Mouse (Mus musculus) neural tube, embryonic 15.5 days (tissue): Measurements from ENCODE around the gene Mycbp. TPM values are rescaled to one million over a fixed set of nuclear protein-coding genes. Genes with fewer than 3 reads are reported as not detected.
"Not testable (repeated sequence)": the region's sequence is repeated elsewhere in the genome, so short reads cannot be mapped to it uniquely, and the experiment has no call there.

Experiments used
- ATAC-seq: fragments of 200-750 bp; cut with Nextera tagmentation; 2 replicates; pipeline ENCODE4 v1.8.0; 2017; ENCODE audit warnings: mild to moderate bottlenecking, moderate TSS enrichment, moderate library complexity; ENCODE audit not compliant: low FRiP score
- H3K27ac ChIP-seq: fragments of 300-500 bp; sonication (generic); replicated peaks from 2 replicates; pipeline ENCODE4 v1.5.1; 2015; ENCODE audit warnings: mild to moderate bottlenecking, inconsistent platforms
- H3K27me3 ChIP-seq: fragments of 300-500 bp; sonication (generic); replicated peaks from 2 replicates; pipeline ENCODE4 v1.6.1; 2015; ENCODE audit warnings: inconsistent platforms
- H3K36me3 ChIP-seq: fragments of 300-500 bp; sonication (generic); 2 replicates; pipeline ENCODE4 v1.6.1; 2015; ENCODE audit warnings: inconsistent platforms
- H3K4me1 ChIP-seq: fragments of 300-500 bp; sonication (generic); 2 replicates; pipeline ENCODE4 v1.6.1; 2015; ENCODE audit warnings: inconsistent platforms
- H3K4me2 ChIP-seq: fragments of 300-500 bp; sonication (generic); 2 replicates; pipeline ENCODE4 v1.6.1; 2015; ENCODE audit warnings: inconsistent platforms, mild to moderate bottlenecking, moderate library complexity
- H3K4me3 ChIP-seq: fragments of 300-500 bp; sonication (generic); replicated peaks from 2 replicates; pipeline ENCODE4 v1.5.1; 2015; ENCODE audit warnings: mild to moderate bottlenecking, inconsistent platforms
- H3K9ac ChIP-seq: fragments of 300-500 bp; sonication (generic); replicated peaks from 2 replicates; pipeline ENCODE4 v1.6.1; 2015; ENCODE audit warnings: mild to moderate bottlenecking, inconsistent platforms
- H3K9me3 ChIP-seq: fragments of 300-500 bp; sonication (generic); replicated peaks from 2 replicates; pipeline ENCODE4 v1.6.1; 2016; ENCODE audit warnings: inconsistent platforms
- WGBS: fragments of 180-500 bp; shearing (Covaris S2); methylation state at CpG from one replicate; pipeline ENCODE4 v1.1.7; 2015; ENCODE audit warnings: mixed read lengths; 5-methylcytosine and 5-hydroxymethylcytosine counted together
- polyA plus RNA-seq: library from polyadenylated mRNA; unstranded; fragments of >200 nt; fragmentation: Nextera tagmentation; extraction: Ambion mirVana; gene quantifications from 2 replicates; pipeline ENCODE4 v1.2.1, GENCODE M21; 2015

Mycbp gene
- polyA plus RNA-seq, 1 experiment from 2014 or later: 37.6 TPM

- no peak overlapping the region for H3K4me2 ChIP-seq
- no peak overlapping the region for H3K27ac ChIP-seq
- H3K9ac ChIP-seq: no peak overlapping the region
- no peaks in the 10 kb centered on the region for H3K27me3 ChIP-seq
- no peak overlapping the region for H3K4me3 ChIP-seq
- H3K9me3 ChIP-seq: no peaks in the 10 kb centered on the region
- 68% methylated on average over 2 of the region's 2 CpGs for WGBS
- peaks cover 25% of the 10 kb centered on the region for H3K4me1 ChIP-seq
- ATAC-seq: no peak
- H3K36me3 ChIP-seq: peaks cover 30% of the 10 kb centered on the region
These were observed 7.8 kb downstream of the Mycbp start for GRCm38 (mm10) chr4:123912431-123912830.

- no peaks in the 10 kb centered on the region for H3K9me3 ChIP-seq
- H3K27me3 ChIP-seq: no peaks in the 10 kb centered on the region
- ATAC-seq: peak; percentile 100
- H3K4me3 ChIP-seq: peak within 1 kb of the TSS; percentile 99
- H3K36me3 ChIP-seq: peaks cover 28% of the 10 kb centered on the region
- 1% methylated on average over 49 of the region's 49 CpGs for WGBS
- peaks cover 38% of the 10 kb centered on the region for H3K4me1 ChIP-seq
- peak within 1 kb of the TSS; percentile 96 for H3K9ac ChIP-seq
- H3K27ac ChIP-seq: peak within 1 kb of the TSS; percentile 82
- peak within 1 kb of the TSS; percentile 80 for H3K4me2 ChIP-seq
These were observed 12.3 kb downstream of the Mycbp start, which contains the start of gene Rragc for GRCm38 (mm10) chr4:123916748-123917547. Rragc (plus strand) TSS chr4:123917446.

- Histone ChIP-seq H3K4me1 (peaks cover 37% of the 10 kb centered on the region), H3K27me3 (no peaks in the 10 kb centered on the region), H3K4me3 (peak within 1 kb of the TSS; percentile 99), H3K9me3 (no peaks in the 10 kb centered on the region), H3K4me2 (peak within 1 kb of the TSS; percentile 80), H3K36me3 (peaks cover 26% of the 10 kb centered on the region), H3K27ac (peak within 1 kb of the TSS; percentile 82), H3K9ac (peak within 1 kb of the TSS; percentile 96)
- peak; percentile 58 for ATAC-seq
- WGBS: under 1% methylated on average over 55 of the region's 63 CpGs
These were observed 13.0 kb downstream of the Mycbp start, which contains the start of gene 4930535I16Rik for GRCm38 (mm10) chr4:123917548-123918140. 4930535I16Rik (minus strand) TSS chr4:123918022.

GRCm38 (mm10) chr4:123918851-123919250 lies 14.2 kb downstream of the Mycbp start:
- ATAC-seq: no peak
- Histone ChIP-seq H3K36me3 (peaks cover 30% of the 10 kb centered on the region), H3K4me2 (peak overlapping the region; percentile 80), H3K4me1 (peaks cover 32% of the 10 kb centered on the region), H3K27me3 (no peaks in the 10 kb centered on the region), H3K27ac (no peak overlapping the region), H3K9me3 (no peaks in the 10 kb centered on the region), H3K9ac (peak overlapping the region; percentile 32; the same call in 1 of the 2 replicates), H3K4me3 (no peak overlapping the region; the same call in 1 of the 2 replicates)
- WGBS: 70% methylated on average over 2 of the region's 2 CpGs

GRCm38 (mm10) chr4:123921055-123921565 lies 16.5 kb downstream of the Mycbp start:
- no peaks in the 10 kb centered on the region for H3K27me3 ChIP-seq
- H3K4me3 ChIP-seq: no peak overlapping the region
- peaks cover 18% of the 10 kb centered on the region for H3K4me1 ChIP-seq
- H3K27ac ChIP-seq: no peak overlapping the region
- H3K9me3 ChIP-seq: no peaks in the 10 kb centered on the region
- WGBS: over 99% methylated on average over 4 of the region's 4 CpGs
- no peak overlapping the region for H3K9ac ChIP-seq
- peaks cover 49% of the 10 kb centered on the region for H3K36me3 ChIP-seq
- ATAC-seq: no peak
- no peak overlapping the region for H3K4me2 ChIP-seq

GRCm38 (mm10) chr4:123927961-123928360 lies 23.3 kb downstream of the Mycbp start:
- H3K27ac ChIP-seq: no peak overlapping the region
- H3K27me3 ChIP-seq: no peaks in the 10 kb centered on the region
- no peak overlapping the region for H3K4me2 ChIP-seq
- ATAC-seq: no peak
- H3K36me3 ChIP-seq: peaks cover 75% of the 10 kb centered on the region
- H3K4me1 ChIP-seq: no peaks in the 10 kb centered on the region
- H3K9ac ChIP-seq: no peak overlapping the region
- H3K9me3 ChIP-seq: no peaks in the 10 kb centered on the region
- no peak overlapping the region for H3K4me3 ChIP-seq

GRCm38 (mm10) chr4:123929994-123930393 lies 25.4 kb downstream of the Mycbp start:
- H3K4me3 ChIP-seq: no peak overlapping the region
- no peak overlapping the region for H3K27ac ChIP-seq
- H3K4me2 ChIP-seq: no peak overlapping the region
- no peaks in the 10 kb centered on the region for H3K4me1 ChIP-seq
- peaks cover 73% of the 10 kb centered on the region for H3K36me3 ChIP-seq
- no peak overlapping the region for H3K9ac ChIP-seq
- H3K9me3 ChIP-seq: no peaks in the 10 kb centered on the region
- ATAC-seq: no peak
- WGBS: 99% methylated on average over 4 of the region's 4 CpGs
- H3K27me3 ChIP-seq: no peaks in the 10 kb centered on the region

GRCm38 (mm10) chr4:123934306-123934705 lies 29.7 kb downstream of the Mycbp start:
- Histone ChIP-seq H3K36me3 (peaks cover 68% of the 10 kb centered on the region), H3K9ac (no peak overlapping the region), H3K9me3 (no peaks in the 10 kb centered on the region), H3K4me2 (no peak overlapping the region), H3K4me3 (no peak overlapping the region), H3K4me1 (no peaks in the 10 kb centered on the region), H3K27ac (no peak overlapping the region), H3K27me3 (no peaks in the 10 kb centered on the region)
- 90% methylated on average over 4 of the region's 4 CpGs for WGBS
- no peak for ATAC-seq

- H3K9me3 ChIP-seq: no peaks in the 10 kb centered on the region
- no peak overlapping the region for H3K9ac ChIP-seq
- H3K36me3 ChIP-seq: peaks cover 54% of the 10 kb centered on the region
- no peak overlapping the region for H3K4me2 ChIP-seq
- WGBS: 94% methylated on average over 7 of the region's 7 CpGs
- no peak overlapping the region for H3K27ac ChIP-seq
- H3K4me3 ChIP-seq: no peak overlapping the region
- no peaks in the 10 kb centered on the region for H3K4me1 ChIP-seq
- no peaks in the 10 kb centered on the region for H3K27me3 ChIP-seq
- ATAC-seq: no peak
These were observed 31.4 kb downstream of the Mycbp start for GRCm38 (mm10) chr4:123936059-123936458.

GRCm38 (mm10) chr4:123939838-123940237 lies 35.2 kb downstream of the Mycbp start:
- Histone ChIP-seq H3K4me1 (no peaks in the 10 kb centered on the region), H3K36me3 (peaks cover 24% of the 10 kb centered on the region), H3K27ac (no peak overlapping the region), H3K4me3 (no peak overlapping the region), H3K9ac (no peak overlapping the region), H3K27me3 (0 out of 2 replicates have a peak, but pooled peaks cover 6% of the 10 kb centered on the region), H3K4me2 (no peak overlapping the region), H3K9me3 (no peaks in the 10 kb centered on the region)
- WGBS: 6% methylated on average over 4 of the region's 4 CpGs
- no peak for ATAC-seq

- H3K4me1 ChIP-seq, H3K4me2 ChIP-seq, H3K9me3 ChIP-seq, ATAC-seq, H3K27me3 ChIP-seq, H3K4me3 ChIP-seq, H3K27ac ChIP-seq, H3K9ac ChIP-seq: not testable (repeated sequence)
- WGBS: 79% methylated on average over 7 of the region's 7 CpGs
- H3K36me3 ChIP-seq: peaks cover 15% of the 10 kb centered on the region
These were observed 36.2 kb downstream of the Mycbp start for GRCm38 (mm10) chr4:123940878-123941277.

- Histone ChIP-seq H3K27me3 (peaks cover 16% of the 10 kb centered on the region), H3K4me2 (no peak overlapping the region), H3K9me3 (no peaks in the 10 kb centered on the region), H3K27ac (no peak overlapping the region), H3K9ac (no peak overlapping the region), H3K4me3 (no peak overlapping the region), H3K36me3 (no peaks in the 10 kb centered on the region), H3K4me1 (no peaks in the 10 kb centered on the region)
- ATAC-seq: no peak
- WGBS: 83% methylated on average over 4 of the region's 4 CpGs
These were observed 42.1 kb downstream of the Mycbp start for GRCm38 (mm10) chr4:123946701-123947100.
